ENCODE assay signal across 19 mouse cellular contexts in genomic region chr4:95466647-95467046, GRCm38 (mm10).
DNase-seq lines count a peak whose midpoint lies in the region; ATAC-seq lines count a peak whose summit lies in the region.
"Had no signal": no experiment of that assay in that cellular context is flagged by ENCODE, and none has a peak within 500 bp of the region (broad histone marks: within the 10 kb centered on the region; RNA-seq: fewer than 3 reads in every experiment).

No protein-coding gene starts in this region.

- no peak overlapping the region for H3K4me3 ChIP-seq in heart, embryonic 11.5 days (ENCODE audit: low read depth, low read length)
- peak overlapping the region; percentile 40 for H3K4me3 ChIP-seq in megakaryocyte, embryonic 14.5 days (replicated peaks)
- no peak overlapping the region for H3K4me3 ChIP-seq in liver, embryonic 12.5 days
- H3K4me3 ChIP-seq: embryonic facial prominence, embryonic 15.5 days had no signal

- WGBS in heart, embryonic 11.5 days (ENCODE audit: insufficient replicate concordance) = 25% methylated on average over 2 of the region's 2 CpGs
- 5% methylated on average over 2 of the region's 2 CpGs for WGBS in liver, embryonic 12.5 days (ENCODE audit: insufficient replicate concordance)

- H3K27ac ChIP-seq in heart, embryonic 11.5 days (ENCODE audit: low read depth, low read length) = no peak overlapping the region
- no peak overlapping the region for H3K27ac ChIP-seq in liver, embryonic 12.5 days
- H3K27ac ChIP-seq: embryonic facial prominence, embryonic 15.5 days; hindbrain, embryonic 14.5 days; liver, embryonic 14.5 days had no signal

- no peaks in the 10 kb centered on the region for H3K27me3 ChIP-seq in heart, embryonic 11.5 days (ENCODE audit: control insufficient read depth, insufficient read depth, low read length)
- no peaks in the 10 kb centered on the region for H3K27me3 ChIP-seq in megakaryocyte, embryonic 14.5 days (replicated peaks)
- H3K27me3 ChIP-seq in liver, embryonic 12.5 days (replicated peaks) = no peaks in the 10 kb centered on the region
- H3K27me3 ChIP-seq: embryonic facial prominence, embryonic 15.5 days had no signal

- H3K9me3 ChIP-seq in heart, embryonic 11.5 days (replicated peaks; ENCODE audit: control insufficient read depth, low read length) = no peaks in the 10 kb centered on the region
- peaks cover 9% of the 10 kb centered on the region for H3K9me3 ChIP-seq in megakaryocyte, embryonic 14.5 days
- H3K9me3 ChIP-seq in liver, embryonic 12.5 days (replicated peaks) = no peaks in the 10 kb centered on the region
- H3K9me3 ChIP-seq: embryonic facial prominence, embryonic 15.5 days had no signal

- no peak overlapping the region for H3K9ac ChIP-seq in heart, embryonic 11.5 days (ENCODE audit: low read depth, low read length)
- H3K9ac ChIP-seq in liver, embryonic 12.5 days = no peak overlapping the region
- H3K9ac ChIP-seq: embryonic facial prominence, embryonic 15.5 days; hindbrain, embryonic 14.5 days; liver, embryonic 14.5 days had no signal

- no peaks in the 10 kb centered on the region for H3K36me3 ChIP-seq in heart, embryonic 11.5 days (ENCODE audit: control insufficient read depth, insufficient read depth, low read length)
- H3K36me3 ChIP-seq in megakaryocyte, embryonic 14.5 days (replicated peaks; ENCODE audit: low read length) = peaks cover 12% of the 10 kb centered on the region
- no peaks in the 10 kb centered on the region for H3K36me3 ChIP-seq in liver, embryonic 12.5 days
- H3K36me3 ChIP-seq: embryonic facial prominence, embryonic 15.5 days had no signal

- H3K4me2 ChIP-seq in heart, embryonic 11.5 days = no peak overlapping the region
- no peak overlapping the region for H3K4me2 ChIP-seq in liver, embryonic 12.5 days
- H3K4me2 ChIP-seq: embryonic facial prominence, embryonic 15.5 days; hindbrain, embryonic 14.5 days; midbrain, embryonic 11.5 days had no signal

- peak; percentile 90 for DNase-seq in heart, adult 11 months
- no peak for DNase-seq in embryo, embryonic 10 days (ENCODE audit: low spot score)
- DNase-seq: adrenal gland, postnatal 36 days; cerebellum, adult 2 months; heart, postnatal 14 days; left cerebral cortex, postnatal 4 days; right cerebral cortex, postnatal 25 days; thymus, postnatal 4 days had no signal

- no peak for ATAC-seq in heart, embryonic 11.5 days (replicated peaks; ENCODE audit: insufficient number of reproducible peaks, low FRiP score, low TSS enrichment)
- ATAC-seq in megakaryocyte, adult 5-6 weeks (ENCODE audit: poor library complexity, severe bottlenecking) = no peak
- peak; percentile 44; the same call in 1 of the 2 replicates for ATAC-seq in liver, embryonic 12.5 days
- peak; percentile 70 for ATAC-seq in megakaryocyte progenitor cell, adult 5-6 weeks (replicated peaks; ENCODE audit: poor library complexity)
- ATAC-seq in erythroid progenitor cell, adult 5-6 weeks (replicated peaks; ENCODE audit: low FRiP score, poor library complexity, severe bottlenecking) = no peak
- ATAC-seq: intestine, postnatal 0 days had no signal

- no peaks in the 10 kb centered on the region for H3K4me1 ChIP-seq in heart, embryonic 11.5 days (ENCODE audit: control insufficient read depth, insufficient read depth, low read length)
- peaks cover 33% of the 10 kb centered on the region for H3K4me1 ChIP-seq in megakaryocyte, embryonic 14.5 days
- H3K4me1 ChIP-seq in liver, embryonic 12.5 days = no peaks in the 10 kb centered on the region
- H3K4me1 ChIP-seq: embryonic facial prominence, embryonic 15.5 days had no signal

Comparison
In these comparisons a context has a peak if more than half of its experiments do, and no peak if none do; other contexts are left out.
1. ATAC-seq: peak in liver, embryonic 12.5 days (single experiment) and megakaryocyte progenitor cell, adult 5-6 weeks (single experiment); none in heart, embryonic 11.5 days (single experiment), megakaryocyte, adult 5-6 weeks (single experiment) and erythroid progenitor cell, adult 5-6 weeks (single experiment).